Mouse (Mus musculus): ENCODE data around the gene Gpr18. TPM values are rescaled to one million over a fixed set of nuclear protein-coding genes. Genes with fewer than 3 reads are reported as not detected.

Gpr18 gene
- polyA plus RNA-seq, 1 experiment from 2014 or later, result 0.32 TPM

GRCm38 (mm10) chr14:121920511-121921124, 5.0 kb upstream of the Gpr18 start:
- TF ChIP-seq EP300 (IDR thresholded peaks at IDR 0.05) (no peak), CTCF (IDR thresholded peaks at IDR 0.05) (no peak)
- peak; percentile 47 for ATAC-seq
- Histone ChIP-seq H3K9ac (replicated peaks; ENCODE audit: low read depth) (no peak overlapping the region), H3K27ac (ENCODE audit: low read length) (no peak overlapping the region), H3K9me3 (ENCODE audit: low read length) (no peaks in the 10 kb centered on the region), H3K4me1 (ENCODE audit: insufficient read depth, low read depth, low read length) (no peaks in the 10 kb centered on the region), H3K36me3 (ENCODE audit: insufficient read depth, low read length) (no peaks in the 10 kb centered on the region), H3K4me2 (replicated peaks; ENCODE audit: low read depth, low read length) (no peak overlapping the region), H3K27me3 (replicated peaks; ENCODE audit: insufficient read depth, low read length) (no peaks in the 10 kb centered on the region), H3K4me3 (ENCODE audit: low read depth, low read length) (no peak overlapping the region)
- WGBS, result 62% methylated on average over 12 of the region's 12 CpGs
- DNase-seq (ENCODE audit: low spot score), result peak; percentile 46

GRCm38 (mm10) chr14:121919752-121920151, 4.2 kb upstream of the Gpr18 start:
- no peaks in the 10 kb centered on the region for H3K36me3 ChIP-seq (ENCODE audit: insufficient read depth, low read length)
- DNase-seq (ENCODE audit: low spot score) (peak; percentile 65), ATAC-seq (no peak)
- H3K9ac ChIP-seq (replicated peaks; ENCODE audit: low read depth), result no peak overlapping the region
- H3K27ac ChIP-seq (ENCODE audit: low read length), result no peak overlapping the region
- WGBS, result 8% methylated on average over 3 of the region's 3 CpGs
- TF ChIP-seq EP300 (IDR thresholded peaks at IDR 0.05) (no peak), CTCF (IDR thresholded peaks at IDR 0.05) (peak; percentile 70)
- H3K4me3 ChIP-seq (ENCODE audit: low read depth, low read length), result no peak overlapping the region
- H3K4me2 ChIP-seq (replicated peaks; ENCODE audit: low read depth, low read length), result no peak overlapping the region
- no peaks in the 10 kb centered on the region for H3K9me3 ChIP-seq (ENCODE audit: low read length)
- H3K27me3 ChIP-seq (replicated peaks; ENCODE audit: insufficient read depth, low read length), result no peaks in the 10 kb centered on the region
- H3K4me1 ChIP-seq (ENCODE audit: insufficient read depth, low read depth, low read length), result no peaks in the 10 kb centered on the region

GRCm38 (mm10) chr14:121918266-121918665, 2.7 kb upstream of the Gpr18 start:
- H3K27ac ChIP-seq (ENCODE audit: low read length), result no peak overlapping the region
- no peak overlapping the region for H3K9ac ChIP-seq (replicated peaks; ENCODE audit: low read depth)
- WGBS, result 76% methylated on average over 3 of the region's 3 CpGs
- no peaks in the 10 kb centered on the region for H3K4me1 ChIP-seq (ENCODE audit: insufficient read depth, low read depth, low read length)
- DNase-seq (ENCODE audit: low spot score) (no peak), ATAC-seq (no peak)
- no peak overlapping the region for H3K4me3 ChIP-seq (ENCODE audit: low read depth, low read length)
- TF ChIP-seq CTCF (IDR thresholded peaks at IDR 0.05), result no peak
- TF ChIP-seq EP300 (IDR thresholded peaks at IDR 0.05), result no peak
- no peak overlapping the region for H3K4me2 ChIP-seq (replicated peaks; ENCODE audit: low read depth, low read length)
- no peaks in the 10 kb centered on the region for H3K27me3 ChIP-seq (replicated peaks; ENCODE audit: insufficient read depth, low read length)
- no peaks in the 10 kb centered on the region for H3K9me3 ChIP-seq (ENCODE audit: low read length)
- H3K36me3 ChIP-seq (ENCODE audit: insufficient read depth, low read length), result no peaks in the 10 kb centered on the region

- Histone ChIP-seq H3K36me3 (ENCODE audit: insufficient read depth, low read length) (no peaks in the 10 kb centered on the region), H3K9me3 (ENCODE audit: low read length) (no peaks in the 10 kb centered on the region), H3K9ac (replicated peaks; ENCODE audit: low read depth) (no peak overlapping the region), H3K4me2 (replicated peaks; ENCODE audit: low read depth, low read length) (no peak overlapping the region), H3K4me1 (ENCODE audit: insufficient read depth, low read depth, low read length) (no peaks in the 10 kb centered on the region), H3K27ac (ENCODE audit: low read length) (no peak overlapping the region), H3K4me3 (ENCODE audit: low read depth, low read length) (no peak overlapping the region), H3K27me3 (replicated peaks; ENCODE audit: insufficient read depth, low read length) (no peaks in the 10 kb centered on the region)
- no peak for DNase-seq (ENCODE audit: low spot score)
- ATAC-seq, result no peak
- 84% methylated on average over 6 of the region's 6 CpGs for WGBS
- TF ChIP-seq EP300 (IDR thresholded peaks at IDR 0.05) (no peak), CTCF (IDR thresholded peaks at IDR 0.05) (no peak)
These were observed 922 bp upstream of the Gpr18 start for GRCm38 (mm10) chr14:121916311-121917094.

GRCm38 (mm10) chr14:121915143-121915542, 438 bp downstream of the Gpr18 start:
- Histone ChIP-seq H3K9me3 (ENCODE audit: low read length) (no peaks in the 10 kb centered on the region), H3K36me3 (ENCODE audit: insufficient read depth, low read length) (no peaks in the 10 kb centered on the region), H3K27ac (ENCODE audit: low read length) (no peak overlapping the region), H3K9ac (replicated peaks; ENCODE audit: low read depth) (no peak overlapping the region), H3K27me3 (replicated peaks; ENCODE audit: insufficient read depth, low read length) (no peaks in the 10 kb centered on the region), H3K4me3 (ENCODE audit: low read depth, low read length) (no peak overlapping the region), H3K4me2 (replicated peaks; ENCODE audit: low read depth, low read length) (no peak overlapping the region), H3K4me1 (ENCODE audit: insufficient read depth, low read depth, low read length) (no peaks in the 10 kb centered on the region)
- 80% methylated on average over 5 of the region's 5 CpGs for WGBS
- ATAC-seq, result no peak
- no peak for DNase-seq (ENCODE audit: low spot score)
- TF ChIP-seq CTCF (IDR thresholded peaks at IDR 0.05), result no peak
- TF ChIP-seq EP300 (IDR thresholded peaks at IDR 0.05), result no peak

- 89% methylated on average over 7 of the region's 7 CpGs for WGBS
These were observed 3.1 kb downstream of the Gpr18 start for GRCm38 (mm10) chr14:121912501-121912900.

More at GRCm38 (mm10) chr14:121912501-121912900, 3.1 kb downstream of the Gpr18 start:
- no peaks in the 10 kb centered on the region for H3K27me3 ChIP-seq (replicated peaks; ENCODE audit: insufficient read depth, low read length)
- no peaks in the 10 kb centered on the region for H3K9me3 ChIP-seq (ENCODE audit: low read length)
- no peaks in the 10 kb centered on the region for H3K4me1 ChIP-seq (ENCODE audit: insufficient read depth, low read depth, low read length)
- DNase-seq (ENCODE audit: low spot score) (no peak), ATAC-seq (no peak)
- H3K4me3 ChIP-seq (ENCODE audit: low read depth, low read length), result no peak overlapping the region
- no peaks in the 10 kb centered on the region for H3K36me3 ChIP-seq (ENCODE audit: insufficient read depth, low read length)
- H3K27ac ChIP-seq (ENCODE audit: low read length), result no peak overlapping the region
- H3K4me2 ChIP-seq (replicated peaks; ENCODE audit: low read depth, low read length), result no peak overlapping the region
- TF ChIP-seq CTCF (IDR thresholded peaks at IDR 0.05), result no peak
- TF ChIP-seq EP300 (IDR thresholded peaks at IDR 0.05), result no peak
- H3K9ac ChIP-seq (replicated peaks; ENCODE audit: low read depth), result no peak overlapping the region
